In the genomic region with DNA sequence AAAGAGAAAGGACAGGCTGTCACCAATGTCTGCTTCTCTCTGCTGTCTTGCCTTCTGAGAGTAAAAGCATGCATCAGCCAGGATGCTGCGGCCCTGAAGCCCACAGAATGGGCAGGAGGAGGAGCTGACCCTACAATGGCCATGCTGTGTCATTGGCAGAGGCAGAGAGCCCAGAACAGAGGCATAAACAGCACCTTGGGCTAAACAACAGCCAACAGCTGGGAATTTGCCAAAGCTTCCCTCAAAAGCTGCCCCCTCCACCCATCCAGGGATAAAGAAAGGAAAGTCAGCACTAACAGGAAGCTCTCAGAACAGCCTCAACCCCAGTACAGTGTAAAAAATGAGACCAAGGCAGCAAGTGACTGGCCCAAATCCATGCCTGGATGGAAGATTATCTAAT, we compare ENCODE assay signal across 9 mouse cellular contexts. TPM values are rescaled to one million over a fixed set of nuclear protein-coding genes. Genes with fewer than 3 reads are reported as not detected.
DNase-seq lines count a peak whose midpoint lies in the region; ATAC-seq lines count a peak whose summit lies in the region.
"Had no signal": no experiment of that assay in that cellular context is flagged by ENCODE, and none has a peak within 500 bp of the region (broad histone marks: within the 10 kb centered on the region; RNA-seq: fewer than 3 reads in every experiment).

No protein-coding gene starts in this region.

- no peak overlapping the region for H3K27ac ChIP-seq in forebrain, embryonic 13.5 days
- no peak overlapping the region for H3K27ac ChIP-seq in forebrain, embryonic 12.5 days
- no peak overlapping the region for H3K27ac ChIP-seq in midbrain, embryonic 14.5 days (replicated peaks; ENCODE audit: low read depth, low read length)
- no peak overlapping the region for H3K27ac ChIP-seq in midbrain, embryonic 11.5 days (ENCODE audit: low read depth, low read length)
- no peak overlapping the region for H3K27ac ChIP-seq in hindbrain, embryonic 16.5 days (ENCODE audit: low read depth, low read length)

- H3K27me3 ChIP-seq in forebrain, embryonic 13.5 days = no peaks in the 10 kb centered on the region
- 0 out of 2 replicates have a peak, but pooled peaks cover 4% of the 10 kb centered on the region for H3K27me3 ChIP-seq in forebrain, embryonic 12.5 days
- no peaks in the 10 kb centered on the region; the same call in 1 of the 2 replicates for H3K27me3 ChIP-seq in midbrain, embryonic 14.5 days (ENCODE audit: control insufficient read depth, insufficient read depth, low read length)
- no peaks in the 10 kb centered on the region for H3K27me3 ChIP-seq in midbrain, embryonic 11.5 days (ENCODE audit: control insufficient read depth, insufficient read depth, low read length)
- no peaks in the 10 kb centered on the region for H3K27me3 ChIP-seq in hindbrain, embryonic 16.5 days (replicated peaks; ENCODE audit: control insufficient read depth, insufficient read depth, low read length)

- H3K36me3 ChIP-seq in forebrain, embryonic 13.5 days (ENCODE audit: poor library complexity, severe bottlenecking) = no peaks in the 10 kb centered on the region
- H3K36me3 ChIP-seq in forebrain, embryonic 12.5 days (replicated peaks) = no peaks in the 10 kb centered on the region
- no peaks in the 10 kb centered on the region for H3K36me3 ChIP-seq in midbrain, embryonic 14.5 days (ENCODE audit: control insufficient read depth, insufficient read depth, low read length)
- no peaks in the 10 kb centered on the region for H3K36me3 ChIP-seq in midbrain, embryonic 11.5 days (ENCODE audit: control insufficient read depth, insufficient read depth, low read length)
- no peaks in the 10 kb centered on the region for H3K36me3 ChIP-seq in hindbrain, embryonic 16.5 days (ENCODE audit: control insufficient read depth, insufficient read depth, low read length)

- ATAC-seq in forebrain, embryonic 13.5 days = peak; percentile 59; the same call in 1 of the 2 replicates
- no peak for ATAC-seq in forebrain, embryonic 12.5 days (ENCODE audit: low FRiP score)
- no peak for ATAC-seq in midbrain, embryonic 14.5 days (ENCODE audit: low FRiP score, low TSS enrichment)
- ATAC-seq in midbrain, embryonic 11.5 days (ENCODE audit: low FRiP score) = no peak
- ATAC-seq in hindbrain, embryonic 16.5 days = peak; percentile 82

- H3K4me2 ChIP-seq in forebrain, embryonic 13.5 days = no peak overlapping the region
- H3K4me2 ChIP-seq in forebrain, embryonic 12.5 days = no peak overlapping the region
- H3K4me2 ChIP-seq in midbrain, embryonic 14.5 days (ENCODE audit: low read length) = no peak overlapping the region
- H3K4me2 ChIP-seq in midbrain, embryonic 11.5 days = no peak overlapping the region
- H3K4me2 ChIP-seq in hindbrain, embryonic 16.5 days (ENCODE audit: low read length) = no peak overlapping the region

- no peak overlapping the region for H3K4me3 ChIP-seq in forebrain, embryonic 13.5 days
- H3K4me3 ChIP-seq in forebrain, embryonic 12.5 days (replicated peaks) = no peak overlapping the region
- H3K4me3 ChIP-seq in midbrain, embryonic 14.5 days (replicated peaks; ENCODE audit: low read depth, low read length) = no peak overlapping the region
- H3K4me3 ChIP-seq in midbrain, embryonic 11.5 days (ENCODE audit: low read depth, low read length) = no peak overlapping the region
- no peak overlapping the region for H3K4me3 ChIP-seq in hindbrain, embryonic 16.5 days (ENCODE audit: low read length)

- 29% methylated on average over 1 of the region's 1 CpGs for WGBS in forebrain, embryonic 13.5 days
- WGBS in forebrain, embryonic 12.5 days = 26% methylated on average over 1 of the region's 1 CpGs
- WGBS in midbrain, embryonic 14.5 days = 25% methylated on average over 1 of the region's 1 CpGs
- WGBS in midbrain, embryonic 11.5 days = 47% methylated on average over 1 of the region's 1 CpGs
- WGBS in hindbrain, embryonic 16.5 days = 19% methylated on average over 1 of the region's 1 CpGs

- peak overlapping the region; percentile 26; the same call in 1 of the 2 replicates for H3K9ac ChIP-seq in forebrain, embryonic 13.5 days
- no peak overlapping the region for H3K9ac ChIP-seq in forebrain, embryonic 12.5 days
- H3K9ac ChIP-seq in midbrain, embryonic 14.5 days (replicated peaks; ENCODE audit: low read length) = no peak overlapping the region
- H3K9ac ChIP-seq in midbrain, embryonic 11.5 days (ENCODE audit: low read length) = no peak overlapping the region
- H3K9ac ChIP-seq in hindbrain, embryonic 16.5 days (ENCODE audit: low read depth, low read length) = no peak overlapping the region

- peaks cover 9% of the 10 kb centered on the region for H3K4me1 ChIP-seq in forebrain, embryonic 13.5 days
- no peaks in the 10 kb centered on the region for H3K4me1 ChIP-seq in forebrain, embryonic 12.5 days
- H3K4me1 ChIP-seq in midbrain, embryonic 14.5 days (ENCODE audit: control insufficient read depth, insufficient read depth, low read length) = no peaks in the 10 kb centered on the region
- H3K4me1 ChIP-seq in midbrain, embryonic 11.5 days (ENCODE audit: control insufficient read depth, insufficient read depth, low read length) = no peaks in the 10 kb centered on the region
- H3K4me1 ChIP-seq in hindbrain, embryonic 16.5 days (ENCODE audit: control insufficient read depth, insufficient read depth, low read depth, low read length) = no peaks in the 10 kb centered on the region

- DNase-seq in midbrain, embryonic 14.5 days = peak; percentile 25
- no peak for DNase-seq in midbrain, embryonic 11.5 days (ENCODE audit: low spot score, missing footprints)
- DNase-seq in lung, postnatal 36 days = peak; percentile 63
- no peak for DNase-seq in spleen, postnatal 10 days (ENCODE audit: low spot score in 2 of 2)
- no peak for DNase-seq in frontal cortex, postnatal 10 days (ENCODE audit: low spot score in 2 of 2)
- DNase-seq: heart, adult 11 months had no signal

- H3K9me3 ChIP-seq in forebrain, embryonic 13.5 days (replicated peaks) = no peaks in the 10 kb centered on the region
- H3K9me3 ChIP-seq in forebrain, embryonic 12.5 days = no peaks in the 10 kb centered on the region
- H3K9me3 ChIP-seq in midbrain, embryonic 14.5 days (ENCODE audit: control insufficient read depth, low read length) = no peaks in the 10 kb centered on the region
- H3K9me3 ChIP-seq in midbrain, embryonic 11.5 days (ENCODE audit: control insufficient read depth, low read length) = no peaks in the 10 kb centered on the region
- H3K9me3 ChIP-seq in hindbrain, embryonic 16.5 days (ENCODE audit: control insufficient read depth, low read length) = no peaks in the 10 kb centered on the region

RNA-seq across cellular contexts. Expression of a gene that starts 6.3 kb away (rescaled TPM):
- polyA plus RNA-seq in forebrain, embryonic 13.5 days (2015; fragmentation: Nextera tagmentation; extraction: Ambion mirVana) = 0.37 and 0.47 TPM in 2 replicates
- 0.23 TPM in 2 replicates for polyA plus RNA-seq in forebrain, embryonic 12.5 days (2016; fragmentation: Nextera tagmentation; extraction: Ambion mirVana)
- 0.58 and 0.97 TPM in 2 replicates for polyA plus RNA-seq in midbrain, embryonic 14.5 days (2014; fragmentation: Nextera tagmentation; extraction: Ambion mirVana)
- 0.25 and 0.36 TPM in 2 replicates for polyA plus RNA-seq in midbrain, embryonic 11.5 days (2014; fragmentation: Nextera tagmentation; extraction: Ambion mirVana)
- polyA plus RNA-seq in hindbrain, embryonic 16.5 days (2015; fragmentation: Nextera tagmentation; extraction: Ambion mirVana) = 1.9 and 2.0 TPM in 2 replicates

Comparison
In these comparisons a context has a peak if more than half of its experiments do, and no peak if none do; other contexts are left out.
1. ATAC-seq: peak in forebrain, embryonic 13.5 days (single experiment) and hindbrain, embryonic 16.5 days (single experiment); none in forebrain, embryonic 12.5 days (single experiment), midbrain, embryonic 14.5 days (single experiment) and midbrain, embryonic 11.5 days (single experiment).
2. DNase-seq: peak in midbrain, embryonic 14.5 days (single experiment) and lung, postnatal 36 days (single experiment); none in midbrain, embryonic 11.5 days (single experiment), spleen, postnatal 10 days (0 of 2) and frontal cortex, postnatal 10 days (0 of 2).